In the genomic region with DNA sequence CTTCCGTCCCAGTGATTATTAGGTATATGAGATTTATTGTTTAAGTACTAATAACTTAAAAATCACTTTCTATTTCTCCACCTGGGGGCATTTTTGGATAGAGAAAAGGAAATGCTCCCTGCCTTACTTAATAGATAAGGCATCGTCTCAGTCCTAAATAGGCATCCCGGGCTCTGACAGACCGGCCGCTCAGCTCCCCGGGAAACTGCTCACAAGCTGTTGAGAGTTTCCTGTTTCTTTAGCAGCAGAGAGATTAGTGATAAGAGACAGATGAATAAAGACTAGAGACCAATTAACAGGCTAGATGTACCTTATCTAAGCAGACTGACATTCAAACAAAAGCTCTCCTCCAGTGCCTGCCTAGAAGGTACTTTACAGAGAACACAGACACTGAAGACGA, we compare ENCODE assay signal across 20 mouse cellular contexts.
DNase-seq lines count a peak whose midpoint lies in the region; ATAC-seq and TF ChIP-seq lines count a peak whose summit lies in the region.
"Had no signal": no experiment of that assay in that cellular context is flagged by ENCODE, and none has a peak within 500 bp of the region (broad histone marks: within the 10 kb centered on the region; RNA-seq: fewer than 3 reads in every experiment).

No protein-coding gene starts in this region.

- no peak for TF ChIP-seq EP300 in liver, postnatal 0 days (IDR thresholded peaks at IDR 0.05; ENCODE audit: low read depth)

- no peaks in the 10 kb centered on the region for H3K27me3 ChIP-seq in heart, embryonic 14.5 days (ENCODE audit: control insufficient read depth, insufficient read depth, low read length)
- no peaks in the 10 kb centered on the region for H3K27me3 ChIP-seq in lung, embryonic 14.5 days (ENCODE audit: insufficient read depth, low read length)
- H3K27me3 ChIP-seq in liver, postnatal 0 days (ENCODE audit: insufficient read depth, low read length) = no peaks in the 10 kb centered on the region
- H3K27me3 ChIP-seq: embryonic facial prominence, embryonic 15.5 days; hindbrain, embryonic 15.5 days; limb, embryonic 15.5 days had no signal

- H3K4me3 ChIP-seq in heart, embryonic 14.5 days (ENCODE audit: control insufficient read depth in 1 of 2, insufficient read depth in 1 of 2, low read depth in 1 of 2, low read length in 2 of 2) = peak overlapping the region in 1 of 2 experiments; percentile 17; a peak in 3 of 4 replicates
- H3K4me3 ChIP-seq in lung, embryonic 14.5 days (ENCODE audit: low read depth, low read length) = no peak overlapping the region
- H3K4me3 ChIP-seq in liver, postnatal 0 days (ENCODE audit: low read depth, low read length) = no peak overlapping the region
- H3K4me3 ChIP-seq: embryonic facial prominence, embryonic 15.5 days; forebrain, embryonic 10.5 days; hindbrain, embryonic 15.5 days; limb, embryonic 15.5 days; myocyte had no signal

- H3K4me1 ChIP-seq in heart, embryonic 14.5 days (ENCODE audit: control insufficient read depth in 2 of 2, insufficient read depth in 2 of 2, low read length in 2 of 2) = 0 out of 4 replicates have a peak, but pooled peaks cover 0 to 3% of the 10 kb centered on the region in 2 experiments
- H3K4me1 ChIP-seq in lung, embryonic 14.5 days (ENCODE audit: insufficient read depth) = peaks cover 18% of the 10 kb centered on the region
- H3K4me1 ChIP-seq in liver, postnatal 0 days (ENCODE audit: insufficient read depth) = no peaks in the 10 kb centered on the region
- H3K4me1 ChIP-seq: forebrain, embryonic 10.5 days; hindbrain, embryonic 15.5 days; limb, embryonic 15.5 days had no signal

- H3K36me3 ChIP-seq in heart, embryonic 14.5 days (ENCODE audit: control insufficient read depth, insufficient read depth, low read length) = no peaks in the 10 kb centered on the region
- no peaks in the 10 kb centered on the region for H3K36me3 ChIP-seq in lung, embryonic 14.5 days (ENCODE audit: insufficient read depth)
- no peaks in the 10 kb centered on the region for H3K36me3 ChIP-seq in liver, postnatal 0 days (replicated peaks; ENCODE audit: insufficient read depth, low read length)
- H3K36me3 ChIP-seq: embryonic facial prominence, embryonic 15.5 days; forebrain, embryonic 10.5 days; hindbrain, embryonic 15.5 days; limb, embryonic 15.5 days had no signal

- no peak for ATAC-seq in heart, embryonic 14.5 days (ENCODE audit: insufficient number of reproducible peaks, insufficient read depth, low FRiP score, low read depth)
- no peak for ATAC-seq in lung, embryonic 14.5 days (ENCODE audit: insufficient read depth)
- ATAC-seq in granulocyte monocyte progenitor cell, adult 5-6 weeks (replicated peaks; ENCODE audit: poor library complexity, severe bottlenecking) = peak; percentile 12; the same call in 1 of the 2 replicates
- ATAC-seq in liver, postnatal 0 days = no peak

- H3K4me2 ChIP-seq in heart, embryonic 14.5 days (ENCODE audit: low read length) = peak overlapping the region; percentile 53
- H3K4me2 ChIP-seq in lung, embryonic 14.5 days = peak overlapping the region; percentile 1; the same call in 1 of the 2 replicates
- H3K4me2 ChIP-seq in liver, postnatal 0 days (ENCODE audit: low read depth, low read length) = peak overlapping the region; percentile 33
- H3K4me2 ChIP-seq: embryonic facial prominence, embryonic 15.5 days; hindbrain, embryonic 15.5 days; limb, embryonic 15.5 days had no signal

- no peak overlapping the region for H3K9ac ChIP-seq in heart, embryonic 14.5 days (ENCODE audit: low read length)
- no peak overlapping the region for H3K9ac ChIP-seq in lung, embryonic 14.5 days
- no peak overlapping the region for H3K9ac ChIP-seq in liver, postnatal 0 days (replicated peaks)
- H3K9ac ChIP-seq: embryonic facial prominence, embryonic 15.5 days; hindbrain, embryonic 15.5 days; limb, embryonic 15.5 days had no signal

- H3K9me3 ChIP-seq in heart, embryonic 14.5 days (ENCODE audit: control insufficient read depth, low read length) = no peaks in the 10 kb centered on the region
- no peaks in the 10 kb centered on the region for H3K9me3 ChIP-seq in lung, embryonic 14.5 days (ENCODE audit: low read depth, low read length)
- H3K9me3 ChIP-seq in liver, postnatal 0 days (ENCODE audit: low read length) = no peaks in the 10 kb centered on the region
- H3K9me3 ChIP-seq: embryonic facial prominence, embryonic 15.5 days; forebrain, embryonic 10.5 days; hindbrain, embryonic 15.5 days; limb, embryonic 15.5 days had no signal

- 10% methylated on average over 7 of the region's 7 CpGs for WGBS in heart, embryonic 14.5 days
- 18% methylated on average over 7 of the region's 7 CpGs for WGBS in lung, embryonic 14.5 days
- 11% methylated on average over 7 of the region's 7 CpGs for WGBS in liver, postnatal 0 days (ENCODE audit: insufficient replicate concordance)

- H3K27ac ChIP-seq in heart, embryonic 14.5 days (replicated peaks in 1 of 2; ENCODE audit: control insufficient read depth in 1 of 2, insufficient read depth in 1 of 2, low read depth in 2 of 2, low read length in 2 of 2) = no peak overlapping the region
- H3K27ac ChIP-seq in lung, embryonic 14.5 days (ENCODE audit: low read depth) = no peak overlapping the region
- H3K27ac ChIP-seq in liver, postnatal 0 days (ENCODE audit: low read depth) = no peak overlapping the region
- H3K27ac ChIP-seq: embryonic facial prominence, embryonic 15.5 days; forebrain, embryonic 10.5 days; hindbrain, embryonic 15.5 days; limb, embryonic 15.5 days; macrophage had no signal

- no peak for DNase-seq in heart, postnatal 4 days
- peak; percentile 26 for DNase-seq in lung, embryonic 14.5 days
- DNase-seq in lung, postnatal 36 days = no peak
- no peak for DNase-seq in liver, postnatal 0 days
- no peak for DNase-seq in neural tube, embryonic 10.5 days (ENCODE audit: extremely low spot score, low spot score)
- DNase-seq: adrenal gland, postnatal 36 days; cerebellum, adult 9-10 months; gastrocnemius, postnatal 36 days; kidney, adult 2 months; kidney, postnatal 4 days; midbrain, embryonic 14.5 days; thymus, postnatal 36 days had no signal

- no peak for TF ChIP-seq CTCF in lung, embryonic 14.5 days (IDR thresholded peaks at IDR 0.05; ENCODE audit: low read depth)
- no peak for TF ChIP-seq CTCF in liver, postnatal 0 days (IDR thresholded peaks at IDR 0.05; ENCODE audit: low read depth)

Comparison
In these comparisons a context has a peak if more than half of its experiments do, and no peak if none do; other contexts are left out.
1. H3K4me2 ChIP-seq: peak in every context shown above with its lines; median percentile 53 in heart, embryonic 14.5 days; 33 in liver, postnatal 0 days; 1 in lung, embryonic 14.5 days.